Mouse (Mus musculus): ENCODE measurements around the gene Cic. TPM values are rescaled to one million over a fixed set of nuclear protein-coding genes. Genes with fewer than 3 reads are reported as not detected.
"Not testable (repeated sequence)": the region's sequence is repeated elsewhere in the genome, so short reads cannot be mapped to it uniquely, and the experiment has no call there.

Gene Cic
- total RNA-seq, 2 experiments from 2014 or later: 107 to 113 TPM

- DNase-seq (ENCODE audit: low spot score in 2 of 2): no peak
Measured at GRCm38 (mm10) chr7:25303003-25303684, 35.6 kb downstream of the Cic start.

- DNase-seq (ENCODE audit: low spot score in 2 of 2): no peak
Measured at GRCm38 (mm10) chr7:25303685-25304006, 36.1 kb downstream of the Cic start.

GRCm38 (mm10) chr7:25305481-25305880, 38.0 kb downstream of the Cic start:
- no peak for DNase-seq (ENCODE audit: low spot score in 2 of 2)

GRCm38 (mm10) chr7:25305956-25306613, 38.6 kb downstream of the Cic start, which contains the start of gene Tmem145:
TSS of gene Tmem145 (plus strand) at chr7:25306106.
- peak; percentile 21 to 45 for DNase-seq (ENCODE audit: low spot score in 2 of 2)

- DNase-seq (ENCODE audit: low spot score in 2 of 2): no peak
Measured at GRCm38 (mm10) chr7:25306614-25306996, 39.1 kb downstream of the Cic start.

GRCm38 (mm10) chr7:25308702-25309318, 41.3 kb downstream of the Cic start:
- DNase-seq (ENCODE audit: low spot score in 2 of 2): no peak

- DNase-seq (ENCODE audit: low spot score in 2 of 2): no peak
Measured at GRCm38 (mm10) chr7:25309425-25309824, 41.9 kb downstream of the Cic start.

GRCm38 (mm10) chr7:25311193-25311592, 43.7 kb downstream of the Cic start:
- no peak for DNase-seq (ENCODE audit: low spot score in 2 of 2)

- no peak for DNase-seq (ENCODE audit: low spot score in 2 of 2)
Measured at GRCm38 (mm10) chr7:25313325-25313724, 45.8 kb downstream of the Cic start.

GRCm38 (mm10) chr7:25314606-25315305, 47.3 kb downstream of the Cic start:
- no peak for DNase-seq (ENCODE audit: low spot score in 2 of 2)

GRCm38 (mm10) chr7:25315306-25316041, 48.0 kb downstream of the Cic start:
- DNase-seq (ENCODE audit: low spot score in 2 of 2): no peak

- DNase-seq (ENCODE audit: low spot score in 2 of 2): peak; percentile 86 to 95
Measured at GRCm38 (mm10) chr7:25316532-25317445, 49.3 kb downstream of the Cic start, which contains the start of gene Megf8. TSS of gene Megf8 (plus strand) at chr7:25317164.

GRCm38 (mm10) chr7:25317446-25317999, 50.0 kb downstream of the Cic start:
- no peak for DNase-seq (ENCODE audit: low spot score in 2 of 2)

GRCm38 (mm10) chr7:25322058-25322484, 54.6 kb downstream of the Cic start:
- DNase-seq (ENCODE audit: low spot score in 2 of 2): peak in 1 of 2 experiments; percentile 60

- DNase-seq (ENCODE audit: low spot score in 2 of 2): no peak
Measured at GRCm38 (mm10) chr7:25323219-25323618, 55.7 kb downstream of the Cic start.

- DNase-seq (ENCODE audit: low spot score in 2 of 2): not testable (repeated sequence)
Measured at GRCm38 (mm10) chr7:25325431-25325830, 57.9 kb downstream of the Cic start.

- DNase-seq (ENCODE audit: low spot score in 2 of 2): no peak
Measured at GRCm38 (mm10) chr7:25326233-25326632, 58.7 kb downstream of the Cic start.

- DNase-seq (ENCODE audit: low spot score in 2 of 2): peak in 1 of 2 experiments; percentile 75
Measured at GRCm38 (mm10) chr7:25333596-25334307, 66.2 kb downstream of the Cic start.

- no peak for DNase-seq (ENCODE audit: low spot score in 2 of 2)
Measured at GRCm38 (mm10) chr7:25334472-25334871, 67.0 kb downstream of the Cic start.
